Mouse (Mus musculus) G1E (cell line): ENCODE data around the gene Krt9.

ENCODE experiments used
- CTCF ChIP-seq: IDR thresholded peaks from 2 replicates; pipeline ENCODE4 v1.5.1; 2012; ENCODE audit warnings: low read depth, low read length, inconsistent platforms, mixed read lengths
- POLR2AphosphoS5 ChIP-seq: IDR thresholded peaks from 2 replicates; pipeline ENCODE4 v1.6.1; 2012; ENCODE audit warnings: low read depth, low read length, inconsistent platforms; ENCODE audit not compliant: insufficient replicate concordance

- no peak for TF ChIP-seq POLR2AphosphoS5
- TF ChIP-seq CTCF = no peak
These were observed 7.2 kb upstream of the Krt9 start for GRCm38 (mm10) chr11:100200104-100200820.
